Mouse (Mus musculus) activated CD4-positive, CD25-positive, alpha-beta regulatory T cell, adult 4 months (primary cell): Measurements from ENCODE around the gene Rapgef3. TPM values are rescaled to one million over a fixed set of nuclear protein-coding genes. Genes with fewer than 3 reads are reported as not detected.

Experiments used
- ATAC-seq: one replicate; pipeline ENCODE4 v1.8.0; 2017
- polyA plus RNA-seq, 2 experiments: library from polyadenylated mRNA; unstranded; fragments of 100-300 nt; shearing (Covaris generic); gene quantifications; one replicate each; pipeline ENCODE4 v1.2.1; 2017

Rapgef3 gene
- polyA plus RNA-seq, 2 experiments from 2014 or later, result not detected

GRCm38 (mm10) chr15:97770280-97770679 lies 2.5 kb upstream of the Rapgef3 start:
- ATAC-seq, result no peak

GRCm38 (mm10) chr15:97768192-97768591 lies 420 bp upstream of the Rapgef3 start:
- ATAC-seq, result peak; percentile 22

DNA sequence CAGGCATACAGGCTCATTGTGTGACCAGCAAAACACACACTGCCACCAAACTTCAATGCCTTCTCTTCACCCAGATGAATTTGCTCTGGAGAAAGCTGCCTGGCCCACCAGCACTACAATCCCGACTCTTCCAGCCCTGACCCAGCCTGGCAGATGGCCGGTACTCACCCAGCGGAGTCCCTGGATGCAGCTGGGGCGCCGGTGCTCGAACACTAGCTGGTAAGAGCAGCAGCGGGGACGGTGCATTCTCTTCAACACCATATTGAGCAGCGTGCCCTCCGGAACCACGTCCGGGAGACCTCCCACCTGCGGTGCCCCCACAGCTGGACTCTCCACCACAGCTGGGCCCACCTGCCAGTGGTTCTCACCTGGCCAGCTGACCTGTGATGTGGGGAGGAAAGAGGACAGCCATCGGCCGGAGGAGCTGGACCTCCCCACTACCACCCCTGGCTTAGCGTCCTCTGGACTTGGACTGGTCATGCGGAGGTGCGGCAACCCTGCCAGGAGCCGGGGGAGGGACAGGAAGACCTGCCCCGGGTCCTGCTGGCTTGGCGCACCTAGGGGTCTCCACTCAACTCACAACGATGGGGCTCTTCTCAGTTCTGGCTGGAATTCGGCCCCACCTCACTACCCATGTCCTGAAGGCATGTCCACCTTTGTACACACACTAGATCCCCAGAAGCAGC lies 1.0 kb downstream of the Rapgef3 start:
- ATAC-seq, result no peak

- ATAC-seq, result no peak
Observed at GRCm38 (mm10) chr15:97766194-97766593, 1.6 kb downstream of the Rapgef3 start.

DNA sequence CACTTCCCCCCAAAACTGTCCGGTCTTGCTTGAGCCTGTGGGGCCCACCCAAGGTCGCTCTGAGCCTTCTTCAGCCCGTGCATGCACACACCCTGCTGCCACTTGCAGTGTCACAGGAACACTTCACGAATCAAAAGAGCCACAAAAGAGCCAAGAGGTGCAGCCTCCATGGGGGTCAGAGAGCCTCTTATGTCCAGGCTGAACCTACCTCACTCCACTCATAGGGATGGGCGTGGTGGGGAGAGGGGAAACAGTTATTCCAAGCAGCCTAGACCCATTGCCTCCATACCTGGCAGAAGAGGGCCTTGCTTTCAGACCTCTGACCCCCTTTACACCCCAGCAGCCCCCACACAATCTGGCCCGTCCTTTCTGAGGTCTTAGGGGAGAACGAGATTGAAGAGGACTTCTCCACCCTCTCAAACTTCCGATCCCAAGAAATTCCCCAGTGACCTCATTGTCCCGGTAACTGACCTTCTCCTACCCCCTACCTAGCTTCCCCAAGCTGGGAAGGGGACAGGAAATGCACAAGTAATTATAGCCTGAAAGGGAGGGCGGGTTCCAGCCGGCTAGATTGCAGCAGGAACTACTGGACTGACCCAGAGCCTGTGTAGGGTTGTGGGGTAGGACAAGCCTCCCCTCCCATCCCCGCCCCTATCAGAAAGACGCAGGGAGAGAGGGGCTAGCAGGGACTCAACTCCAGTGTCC lies 2.5 kb downstream of the Rapgef3 start:
- no peak for ATAC-seq

DNA sequence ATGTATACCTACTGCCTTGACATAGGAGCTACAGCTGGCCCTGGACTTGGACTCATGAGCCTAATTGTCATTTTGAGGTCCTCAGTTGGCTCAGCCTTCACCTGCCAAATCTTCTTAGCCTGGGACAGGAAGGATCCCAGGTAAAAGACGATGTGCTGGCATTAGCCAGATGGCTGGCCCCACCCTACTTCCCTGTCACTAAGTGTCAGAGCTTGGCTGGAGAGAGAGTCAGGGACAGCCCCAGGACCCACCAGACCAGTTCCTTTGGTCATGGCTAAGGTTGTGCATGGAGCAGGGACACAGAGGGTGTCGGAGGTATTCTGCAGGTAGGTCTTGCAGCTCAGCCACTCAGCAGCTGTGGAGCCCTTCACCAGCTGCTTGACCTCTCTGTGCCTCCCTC lies 3.2 kb downstream of the Rapgef3 start:
- no peak for ATAC-seq

DNA sequence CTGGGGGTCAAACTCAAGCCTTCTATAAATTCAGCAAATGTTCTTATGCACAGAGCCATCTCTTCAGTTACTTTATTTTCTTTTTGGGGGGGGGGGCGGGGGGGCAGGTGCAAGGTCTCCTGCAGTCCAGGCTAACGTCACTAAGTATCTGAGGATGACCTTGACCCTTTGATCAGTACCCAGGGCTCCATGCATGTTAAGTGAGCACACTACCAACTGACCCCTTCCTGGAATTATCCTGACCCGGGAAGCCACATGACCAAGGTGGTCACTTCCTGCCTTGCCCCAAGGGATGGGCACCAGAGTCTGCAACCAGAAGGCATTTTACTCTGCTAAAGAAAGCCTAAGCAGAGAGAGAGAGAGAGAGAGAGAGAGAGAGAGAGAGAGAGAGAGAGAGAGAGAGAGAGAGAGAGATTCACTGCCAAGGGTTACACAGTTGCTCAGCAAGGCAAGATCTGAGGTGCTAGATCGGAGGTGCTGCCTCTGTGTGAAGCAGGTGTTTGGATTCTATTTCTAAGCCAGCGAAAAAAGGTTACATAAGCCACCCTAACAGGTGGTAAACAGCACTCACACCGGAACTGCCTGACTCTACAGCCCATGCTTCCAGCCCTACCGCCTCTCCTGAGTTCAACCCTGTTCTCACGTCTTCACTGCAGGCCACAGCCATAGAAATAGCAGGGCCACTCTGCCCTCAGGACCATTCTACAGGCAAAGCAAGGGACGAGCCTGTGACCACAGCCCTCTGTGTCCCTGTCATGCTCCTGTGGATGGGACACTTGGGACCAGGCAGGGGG lies 4.3 kb downstream of the Rapgef3 start:
- no peak for ATAC-seq

- no peak for ATAC-seq
Observed at GRCm38 (mm10) chr15:97762733-97763132, 5.0 kb downstream of the Rapgef3 start.

GRCm38 (mm10) chr15:97761438-97761837 lies 6.3 kb downstream of the Rapgef3 start:
- no peak for ATAC-seq

DNA sequence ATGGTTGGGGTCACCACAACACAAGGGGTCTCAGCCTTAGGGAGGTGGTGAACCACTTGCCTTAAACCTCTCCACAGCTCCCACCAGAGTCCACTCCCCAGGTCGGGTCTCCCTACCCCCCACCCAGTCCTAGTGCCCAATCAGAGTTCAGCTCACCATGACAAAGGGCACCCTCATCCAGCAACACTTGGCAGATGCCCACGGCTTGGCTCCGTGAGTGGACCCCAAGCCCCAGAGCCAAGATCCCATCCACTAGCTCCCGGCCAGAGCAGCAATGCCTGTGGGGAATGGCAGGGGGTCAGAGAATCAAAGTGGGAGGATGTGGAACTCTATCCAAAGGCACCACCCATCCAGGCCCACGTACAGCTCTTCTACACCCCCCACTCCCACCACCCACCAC lies 6.8 kb downstream of the Rapgef3 start:
- ATAC-seq, result no peak

- ATAC-seq, result no peak
Observed at GRCm38 (mm10) chr15:97760006-97760405, 7.8 kb downstream of the Rapgef3 start.

GRCm38 (mm10) chr15:97755361-97755760 lies 12.4 kb downstream of the Rapgef3 start:
- no peak for ATAC-seq

DNA sequence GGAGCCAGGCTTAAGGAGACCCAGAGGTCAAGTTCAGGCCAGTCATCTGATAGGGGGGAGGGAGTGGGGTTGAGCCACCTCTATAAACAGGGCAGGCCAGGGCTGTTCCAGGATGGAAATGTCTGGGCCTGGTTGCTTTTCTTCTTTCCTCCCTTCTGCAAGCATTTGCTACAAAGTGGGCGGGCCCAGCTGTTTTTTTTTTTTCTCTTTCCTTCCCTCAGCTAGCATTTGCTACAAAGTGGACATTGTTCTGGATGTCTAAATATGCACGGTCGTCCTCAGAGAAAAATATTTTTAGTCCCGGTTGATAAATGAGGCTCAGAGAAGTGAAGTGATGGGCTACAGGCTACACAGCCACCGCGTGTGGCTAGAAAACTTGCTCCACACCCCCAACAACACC lies 13.3 kb downstream of the Rapgef3 start:
- ATAC-seq, result no peak

GRCm38 (mm10) chr15:97752491-97752890 lies 15.3 kb downstream of the Rapgef3 start:
- no peak for ATAC-seq

DNA sequence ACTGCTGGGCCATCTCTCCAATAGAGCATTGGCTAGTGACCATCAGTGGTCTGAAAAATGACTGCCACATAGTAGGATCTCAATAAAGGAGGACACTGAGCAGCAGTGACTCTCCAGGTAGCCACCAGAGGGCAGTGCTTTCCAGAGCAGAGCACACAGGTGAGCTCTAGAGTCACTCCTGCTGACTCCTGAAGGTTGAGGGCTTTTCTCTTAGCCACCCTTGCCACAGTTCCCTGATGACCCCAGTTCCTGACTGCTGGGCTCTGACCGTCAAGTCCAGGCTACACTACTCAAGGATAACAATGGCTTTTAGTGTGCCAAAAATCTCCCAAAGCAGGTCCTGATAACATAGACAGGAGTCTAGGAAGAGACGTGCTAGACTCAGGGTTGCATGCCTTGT lies 16.1 kb downstream of the Rapgef3 start:
- peak; percentile 52 for ATAC-seq

- ATAC-seq, result no peak
Observed at GRCm38 (mm10) chr15:97750697-97751096, 17.1 kb downstream of the Rapgef3 start.

DNA sequence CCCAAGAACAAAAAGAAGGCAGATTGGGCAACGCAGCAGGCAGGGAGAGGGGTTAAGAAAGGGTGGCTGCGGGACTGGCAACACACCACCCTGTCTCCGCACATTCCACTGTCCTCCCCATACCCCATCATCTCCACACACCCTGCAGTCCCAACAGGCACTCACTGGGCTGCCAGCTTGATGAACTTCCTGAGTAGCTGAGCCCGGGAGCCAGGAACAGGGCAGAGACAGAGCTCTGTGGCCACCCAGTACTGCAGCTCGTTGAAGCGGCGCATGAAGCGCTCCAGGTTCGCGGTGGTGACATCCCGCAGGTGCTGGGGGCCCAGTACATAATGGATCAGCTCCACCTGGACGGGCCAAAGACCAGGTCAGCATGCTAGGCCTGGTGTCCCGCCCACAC lies 17.9 kb downstream of the Rapgef3 start:
- ATAC-seq, result no peak

GRCm38 (mm10) chr15:97749397-97749796 lies 18.4 kb downstream of the Rapgef3 start:
- ATAC-seq, result no peak

DNA sequence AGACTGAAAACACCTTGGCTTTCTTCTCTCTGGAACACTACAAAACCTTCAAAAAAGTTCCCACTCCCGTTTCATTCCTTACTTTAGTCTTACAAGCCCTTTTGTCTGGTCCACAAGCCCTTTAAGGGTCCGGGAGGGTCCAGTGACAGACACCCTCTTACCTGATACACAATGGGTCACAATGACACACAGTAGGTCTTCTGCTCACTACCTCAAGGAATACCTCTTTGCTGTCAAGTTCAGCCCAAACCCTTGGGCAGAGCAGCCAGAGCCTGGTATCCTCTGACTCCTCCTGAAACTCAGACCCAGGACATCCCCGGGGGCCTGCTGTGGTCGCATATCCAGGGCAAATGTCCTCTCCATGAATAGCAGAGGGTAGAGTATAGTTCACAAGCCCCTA lies 18.8 kb downstream of the Rapgef3 start:
- no peak for ATAC-seq

- ATAC-seq, result no peak
Observed at GRCm38 (mm10) chr15:97748309-97748708, 19.5 kb downstream of the Rapgef3 start.

- ATAC-seq, result no peak
Observed at GRCm38 (mm10) chr15:97747486-97747885, 20.3 kb downstream of the Rapgef3 start.

DNA sequence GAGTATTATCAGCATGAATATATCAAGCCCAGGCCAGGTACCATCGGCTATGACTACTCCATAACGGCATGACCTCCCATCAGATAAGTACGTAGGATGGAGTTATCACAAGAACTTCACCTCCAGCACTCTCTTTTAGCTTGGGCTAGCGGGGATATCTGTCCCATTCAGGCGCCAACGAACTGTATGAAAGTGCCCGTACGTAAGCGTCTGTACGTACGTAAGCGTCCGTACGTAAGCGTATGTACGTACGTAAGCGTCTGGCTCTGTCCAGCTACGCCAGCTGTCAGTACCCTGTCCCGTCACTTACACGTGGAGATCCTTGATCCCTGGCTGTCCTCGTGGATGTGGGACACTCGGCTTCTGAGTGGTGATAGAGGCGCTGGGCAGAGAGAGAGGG lies 21.0 kb downstream of the Rapgef3 start:
- no peak for ATAC-seq

DNA sequence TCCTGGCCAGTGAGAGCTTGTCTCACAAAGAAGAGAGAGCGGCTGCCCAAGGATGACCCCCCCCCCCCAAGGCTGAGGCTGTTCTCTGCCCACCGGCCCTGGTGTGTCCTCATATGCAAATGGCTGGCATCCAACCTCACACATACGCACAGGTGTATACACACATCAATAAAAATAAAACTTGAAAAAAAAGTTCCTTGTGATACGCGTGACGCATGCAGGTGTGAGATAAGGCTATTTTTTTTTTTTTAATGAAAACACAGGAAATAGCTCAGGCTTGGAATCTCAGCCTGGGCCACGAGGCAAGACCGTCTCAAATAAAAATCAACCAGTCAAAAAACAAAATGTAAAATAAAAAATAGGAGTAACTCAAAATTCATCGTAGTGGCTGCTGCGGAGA lies 21.5 kb downstream of the Rapgef3 start:
- no peak for ATAC-seq

- ATAC-seq, result no peak
Observed at GRCm38 (mm10) chr15:97745331-97745730, 22.4 kb downstream of the Rapgef3 start.
